Mouse (Mus musculus) hematopoietic stem cell, adult 5-6 weeks (primary cell): ENCODE data around the gene Otogl. TPM values are rescaled to one million over a fixed set of nuclear protein-coding genes. Genes with fewer than 3 reads are reported as not detected.
A peak's percentile ranks its signal among the peaks of the same experiment; 100 is the strongest.

Experiments used
- ATAC-seq, 2 experiments: fragments of 125-278 bp in 1 of 2; replicated peaks in 1 of 2; 2 replicates each; pipeline ENCODE4 v1.8.0; 2016 to 2017; ENCODE audit warnings: inconsistent platforms in 2 of 2, mild to moderate bottlenecking in 2 of 2, moderate number of reproducible peaks in 2 of 2, low read depth in 1 of 2, moderate TSS enrichment in 1 of 2; ENCODE audit not compliant: low FRiP score in 2 of 2, poor library complexity in 2 of 2, severe bottlenecking in 2 of 2, insufficient read depth in 1 of 2, low TSS enrichment in 1 of 2
- total RNA-seq: library from RNA; stranded (forward); fragments of 172-1452, 232-1000 nt; gene quantifications from 2 replicates; pipeline ENCODE4 v1.2.3, GENCODE M21; 2017

Gene Otogl
- total RNA-seq, 1 experiment from 2014 or later = not detected

DNA sequence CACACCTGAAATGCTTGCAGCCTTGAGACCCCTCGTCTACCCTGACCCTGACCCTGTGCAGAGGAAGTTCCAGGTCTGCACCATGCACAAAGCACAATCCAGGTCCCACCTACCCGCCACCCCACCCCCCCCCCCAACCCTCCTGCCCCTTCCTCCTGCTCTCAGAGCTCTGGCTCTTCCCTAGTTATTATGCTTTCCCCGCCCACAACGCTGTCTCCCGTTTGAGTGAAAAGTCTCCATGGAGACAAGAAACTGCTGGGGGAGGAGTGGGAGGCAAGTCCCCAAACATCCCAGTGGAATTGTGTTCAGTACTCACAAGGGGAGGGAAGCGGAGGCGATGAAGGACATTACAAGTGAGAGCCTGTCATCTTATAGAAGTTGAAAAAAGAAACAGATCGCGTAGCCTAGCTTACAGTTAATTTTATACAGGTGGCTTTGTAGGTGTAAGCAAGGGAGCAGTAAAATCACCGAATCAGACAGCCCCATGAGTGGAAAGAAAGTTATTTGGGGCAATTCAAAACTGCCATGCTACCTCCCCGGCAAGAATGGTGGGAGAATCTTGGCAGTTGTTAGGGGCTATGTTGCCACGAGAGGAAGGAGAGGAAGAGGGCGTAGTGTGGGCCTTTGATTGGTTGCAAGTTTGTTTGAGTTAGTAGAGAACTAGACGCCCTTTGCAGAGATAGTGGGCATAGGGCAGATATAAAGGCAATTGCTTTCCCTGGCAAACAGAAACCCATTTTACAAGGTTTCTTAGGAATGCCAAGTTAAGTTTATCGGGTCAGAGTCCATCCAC, 159.4 kb downstream of the Otogl start:
- no peak for ATAC-seq

DNA sequence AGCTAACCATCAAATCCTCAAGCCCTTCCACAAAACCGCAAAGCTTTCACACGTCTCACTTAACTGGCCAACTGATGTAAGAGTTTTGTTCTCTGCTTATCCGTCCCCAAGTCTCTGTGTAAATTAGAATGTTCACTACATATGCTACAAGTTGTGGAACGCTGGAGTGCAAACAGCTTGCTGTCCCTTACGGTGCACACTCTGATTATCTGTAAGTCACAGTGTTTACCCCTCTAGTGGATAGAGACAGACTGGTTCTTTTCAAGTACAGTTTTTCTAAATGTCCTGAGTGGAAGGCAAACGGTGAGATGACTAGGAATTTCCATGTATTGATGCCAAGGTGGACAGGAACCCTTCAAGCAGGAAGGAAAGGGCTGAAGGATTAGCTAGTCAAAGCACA, 160.0 kb downstream of the Otogl start:
- no peak for ATAC-seq

DNA sequence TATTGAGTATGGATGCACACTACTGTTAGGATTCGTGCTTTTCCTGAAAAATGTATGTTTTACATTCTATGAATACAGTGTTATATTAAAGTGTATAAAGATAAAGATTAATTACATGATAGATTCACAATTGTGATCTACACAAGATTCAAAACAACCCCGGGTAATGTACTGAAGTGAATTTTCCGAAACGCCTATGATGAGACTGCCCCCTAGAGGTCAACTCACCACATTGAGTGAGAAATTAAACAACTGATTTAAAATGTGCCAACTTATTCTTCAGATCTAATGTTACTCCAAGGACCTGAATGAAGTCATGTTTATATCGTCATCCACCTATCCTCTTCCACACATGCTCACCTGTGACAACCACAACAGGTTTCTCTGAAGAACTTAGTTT, 164.4 kb downstream of the Otogl start:
- ATAC-seq = peak; percentile 48 to 59; a peak in 3 of 4 replicates

DNA sequence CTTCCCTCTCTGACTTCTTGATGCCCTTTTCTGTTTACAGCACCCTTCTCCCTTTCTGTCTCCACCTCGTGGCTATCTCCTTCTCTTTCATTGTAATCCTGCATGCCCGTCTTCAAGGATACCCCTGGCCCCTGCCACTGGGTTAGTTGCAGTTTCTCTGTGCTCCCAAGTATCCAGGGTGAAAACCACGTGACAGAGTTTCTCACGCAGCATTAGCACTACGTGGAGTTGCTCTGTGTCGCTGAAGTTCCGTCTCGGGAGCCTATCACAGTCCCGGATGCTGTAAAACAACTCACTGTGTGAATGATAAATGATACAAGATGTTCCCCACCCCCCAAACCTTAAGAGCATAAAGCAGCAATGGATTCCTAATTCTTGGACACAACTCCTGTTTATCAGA, 165.2 kb downstream of the Otogl start:
- ATAC-seq = 0 out of 4 replicates have a peak, but pooled peaks of 1 of the 2 experiments have one; percentile 25

DNA sequence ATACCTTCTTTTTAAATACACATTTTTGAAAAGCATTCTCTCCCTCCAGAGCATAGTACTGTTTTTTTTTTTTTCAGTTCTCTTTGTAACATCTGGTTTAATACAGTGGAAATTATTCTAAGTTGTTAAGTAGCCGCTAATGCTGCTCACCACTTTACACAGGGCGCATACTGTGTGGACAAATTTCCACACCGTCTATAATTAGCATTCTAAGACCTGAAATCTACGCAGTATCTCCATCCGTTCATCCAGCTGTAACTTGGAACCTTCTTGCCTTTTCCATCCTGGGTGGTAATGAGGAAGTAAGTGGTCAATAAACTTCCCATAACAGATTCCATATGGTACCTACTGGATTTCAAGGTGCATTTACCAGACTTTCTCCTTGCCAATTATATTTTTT, 172.1 kb downstream of the Otogl start:
- ATAC-seq = no peak

DNA sequence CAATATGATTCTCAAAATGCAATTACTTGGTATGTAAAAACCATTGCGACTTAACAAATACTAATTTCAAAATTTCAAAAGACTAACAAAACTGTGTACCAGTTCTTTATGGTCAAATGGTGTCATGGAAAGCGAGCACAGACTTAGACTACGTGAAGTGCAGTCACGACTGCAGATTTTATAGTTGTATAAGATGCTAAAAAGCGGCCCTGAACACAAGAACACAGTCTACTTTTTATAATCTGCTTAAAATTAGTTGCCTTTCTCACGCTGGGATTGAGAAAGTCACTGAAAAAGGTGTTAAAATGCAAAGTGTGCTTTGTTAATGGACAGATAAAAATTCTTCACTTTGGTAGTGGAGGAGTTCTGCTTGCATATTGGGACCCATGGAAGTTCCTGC, 174.2 kb downstream of the Otogl start:
- no peak for ATAC-seq

DNA sequence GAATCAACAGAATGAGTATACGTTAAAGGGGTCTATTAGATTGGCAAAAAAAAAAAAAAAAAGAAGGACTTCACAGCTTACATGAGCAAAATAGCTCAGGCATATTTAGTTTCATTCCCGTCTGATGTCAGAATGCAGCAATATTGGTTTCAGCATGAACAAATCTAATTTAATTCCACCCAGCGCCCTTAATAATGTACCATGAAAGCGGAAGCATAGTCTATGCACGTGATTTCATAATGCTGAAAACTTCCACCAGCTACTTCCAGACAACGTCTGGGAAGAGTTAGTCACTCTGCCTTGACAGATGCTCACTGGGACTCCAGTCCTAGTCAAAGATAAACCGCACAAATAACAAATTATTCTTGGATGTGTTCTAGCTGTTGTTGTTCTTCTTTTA, 176.5 kb downstream of the Otogl start:
- ATAC-seq = no peak

DNA sequence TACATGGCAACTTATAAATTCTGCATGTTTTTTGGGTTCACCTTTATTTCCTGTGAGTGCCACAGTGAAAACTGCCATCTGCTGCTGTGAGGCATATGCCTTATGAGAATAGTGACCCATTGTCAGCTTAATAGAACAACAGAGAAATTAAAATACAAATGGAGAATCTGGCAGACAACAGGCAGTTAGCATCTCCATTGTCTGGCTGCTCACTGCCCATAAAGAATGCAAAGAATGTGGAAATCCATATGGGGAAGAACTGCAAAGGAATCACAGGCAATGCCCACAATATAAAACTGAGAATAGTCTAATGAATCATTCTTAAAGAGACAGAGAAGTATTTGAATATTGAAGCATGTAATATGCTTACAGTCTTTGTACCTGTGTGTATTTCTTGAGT, 177.6 kb downstream of the Otogl start:
- no peak for ATAC-seq

DNA sequence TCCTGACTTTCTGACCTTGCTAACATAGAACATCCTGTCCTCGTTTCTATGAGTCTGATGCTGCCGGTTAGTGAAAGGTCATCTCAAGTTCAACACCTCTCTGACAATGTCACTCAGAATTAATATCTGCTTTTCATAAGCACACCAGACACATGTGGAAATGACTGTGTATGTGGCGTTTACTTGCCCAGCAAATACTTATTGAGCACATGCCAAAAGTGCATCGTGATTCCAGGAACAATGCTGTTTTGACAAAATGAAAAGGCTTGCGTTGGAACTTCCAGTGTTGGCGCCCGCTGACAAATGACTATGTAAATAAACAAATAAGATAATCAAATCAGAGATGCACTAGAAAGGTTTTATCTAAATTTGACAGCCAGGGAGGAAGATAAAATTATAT, 186.3 kb downstream of the Otogl start:
- no peak for ATAC-seq

DNA sequence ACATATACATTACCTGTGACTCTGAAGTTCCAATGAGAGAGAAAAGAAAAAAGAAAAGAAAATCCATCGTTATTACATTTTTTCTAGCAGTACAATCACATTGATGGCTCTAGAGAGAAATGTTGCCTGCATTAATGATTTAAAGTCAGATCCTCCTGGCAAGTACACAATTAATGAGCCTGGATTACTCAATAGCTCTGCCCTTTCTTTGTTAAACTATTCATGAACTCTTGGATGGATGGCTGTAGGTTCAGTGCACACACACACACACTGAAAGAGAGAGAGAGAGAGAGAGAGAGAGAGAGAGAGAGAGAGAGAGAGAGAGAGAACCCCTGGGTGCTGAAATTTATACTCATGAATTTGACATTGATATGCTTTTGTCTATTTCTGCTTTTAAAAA, 192.1 kb downstream of the Otogl start, which contains the start of gene Ptprq:
Gene Ptprq (minus strand): TSS at position 246 of the 400 bp plus-strand sequence.
- ATAC-seq = no peak

Other genes starting within 250 kb of the Otogl start
- not detected in 2 replicates for gene Ptprq, start 192.1 kb downstream of the Otogl start, total RNA-seq